Mouse (Mus musculus) lung, adult 2 months (tissue): ENCODE measurements around the gene Exoc3l2.

ENCODE experiments used
- CTCF ChIP-seq: fragments of 200-500 bp; IDR thresholded peaks from 2 replicates; pipeline ENCODE4 v1.5.1; 2011; ENCODE audit warnings: mild to moderate bottlenecking, low read length, control low read depth; ENCODE audit not compliant: insufficient read depth
- POLR2A ChIP-seq: fragments of 200-500 bp; IDR thresholded peaks from 2 replicates; pipeline ENCODE4 v1.6.1; 2011; ENCODE audit warnings: low read depth, mild to moderate bottlenecking, control low read depth, low read length, borderline replicate concordance; ENCODE audit errors: extremely low read depth

GRCm38 (mm10) chr7:19541681-19542154, 78.6 kb downstream of the Exoc3l2 start:
- TF ChIP-seq CTCF: no peak
- TF ChIP-seq POLR2A: no peak
